Mouse (Mus musculus) kidney, embryonic 14.5 days (tissue): Measurements from ENCODE around the gene Usp31. TPM values are rescaled to one million over a fixed set of nuclear protein-coding genes. Genes with fewer than 3 reads are reported as not detected.

Experiments used
- ATAC-seq: fragments of 200-750 bp; cut with Nextera tagmentation; 2 replicates; pipeline ENCODE4 v1.8.0; 2017; ENCODE audit warnings: moderate number of reproducible peaks, mild to moderate bottlenecking, moderate TSS enrichment, moderate library complexity; ENCODE audit not compliant: low FRiP score, low TSS enrichment
- H3K27ac ChIP-seq: fragments of 300-500 bp; sonication (generic); 2 replicates; pipeline ENCODE4 v1.5.1; 2014; ENCODE audit warnings: low read depth, mild to moderate bottlenecking, low read length, moderate library complexity, mixed read lengths
- H3K27me3 ChIP-seq: fragments of 300-500 bp; sonication (generic); 2 replicates; pipeline ENCODE4 v1.6.1; 2014; ENCODE audit warnings: mild to moderate bottlenecking, low read length; ENCODE audit not compliant: control insufficient read depth, insufficient read depth
- H3K36me3 ChIP-seq: fragments of 300-500 bp; sonication (generic); 2 replicates; pipeline ENCODE4 v1.6.1; 2014; ENCODE audit warnings: low read length, mixed read lengths; ENCODE audit not compliant: control insufficient read depth, insufficient read depth
- H3K4me1 ChIP-seq: fragments of 300-500 bp; sonication (generic); 2 replicates; pipeline ENCODE4 v1.6.1; 2014; ENCODE audit warnings: low read length, mixed read lengths; ENCODE audit not compliant: control insufficient read depth, insufficient read depth
- H3K4me2 ChIP-seq: fragments of 300-500 bp; sonication (generic); replicated peaks from 2 replicates; pipeline ENCODE4 v1.6.1; 2014; ENCODE audit warnings: low read depth, mild to moderate bottlenecking, low read length
- H3K4me3 ChIP-seq: fragments of 300-500 bp; sonication (generic); 2 replicates; pipeline ENCODE4 v1.5.1; 2014; ENCODE audit warnings: mild to moderate bottlenecking, low read length
- H3K9ac ChIP-seq: fragments of 300-500 bp; sonication (generic); 2 replicates; pipeline ENCODE4 v1.6.1; 2014; ENCODE audit warnings: low read depth, mild to moderate bottlenecking, low read length, moderate library complexity
- H3K9me3 ChIP-seq: fragments of 300-500 bp; sonication (generic); 2 replicates; pipeline ENCODE4 v1.6.1; 2016; ENCODE audit warnings: low read length; ENCODE audit not compliant: control insufficient read depth
- WGBS: fragments of 180-500 bp; shearing (Covaris S2); extraction: QIAGEN DNeasy Blood & Tissue Kit; methylation state at CpG from one replicate; pipeline ENCODE4 v1.1.7; 2014; 5-methylcytosine and 5-hydroxymethylcytosine counted together
- polyA plus RNA-seq: library from polyadenylated mRNA; unstranded; fragments of >200 nt; fragmentation: Nextera tagmentation; extraction: Ambion mirVana; gene quantifications from 2 replicates; pipeline ENCODE4 v1.2.1, GENCODE M21; 2014

Gene Usp31
- polyA plus RNA-seq, 1 experiment from 2014 or later: 3.7 TPM

GRCm38 (mm10) chr7:121640998-121641762 is 65.9 kb downstream of the Usp31 start:
- H3K4me1 ChIP-seq: no peaks in the 10 kb centered on the region
- 57% methylated on average over 12 of the region's 12 CpGs for WGBS
- no peak overlapping the region for H3K4me3 ChIP-seq
- H3K27me3 ChIP-seq: no peaks in the 10 kb centered on the region
- H3K27ac ChIP-seq: no peak overlapping the region
- H3K36me3 ChIP-seq: no peaks in the 10 kb centered on the region
- no peak overlapping the region for H3K4me2 ChIP-seq
- no peak for ATAC-seq
- H3K9me3 ChIP-seq: no peaks in the 10 kb centered on the region
- H3K9ac ChIP-seq: no peak overlapping the region

GRCm38 (mm10) chr7:121636732-121637131 is 70.3 kb downstream of the Usp31 start:
- Histone ChIP-seq H3K4me2 (no peak overlapping the region), H3K27me3 (no peaks in the 10 kb centered on the region), H3K9ac (no peak overlapping the region), H3K36me3 (no peaks in the 10 kb centered on the region), H3K27ac (no peak overlapping the region), H3K9me3 (no peaks in the 10 kb centered on the region), H3K4me3 (no peak overlapping the region), H3K4me1 (no peaks in the 10 kb centered on the region)
- 83% methylated on average over 5 of the region's 5 CpGs for WGBS
- 0 out of 2 replicates have a peak, but pooled peaks have one; percentile 32 for ATAC-seq

- Histone ChIP-seq H3K27me3 (no peaks in the 10 kb centered on the region), H3K9me3 (no peaks in the 10 kb centered on the region), H3K4me2 (no peak overlapping the region), H3K4me1 (no peaks in the 10 kb centered on the region), H3K36me3 (no peaks in the 10 kb centered on the region), H3K4me3 (no peak overlapping the region), H3K27ac (no peak overlapping the region), H3K9ac (no peak overlapping the region)
- 66% methylated on average over 3 of the region's 3 CpGs for WGBS
- no peak for ATAC-seq
Observed at GRCm38 (mm10) chr7:121634236-121634635, 72.8 kb downstream of the Usp31 start.

- no peaks in the 10 kb centered on the region for H3K27me3 ChIP-seq
- no peak overlapping the region for H3K4me2 ChIP-seq
- no peaks in the 10 kb centered on the region for H3K4me1 ChIP-seq
- no peak overlapping the region for H3K27ac ChIP-seq
- H3K9me3 ChIP-seq: no peaks in the 10 kb centered on the region
- no peak overlapping the region for H3K9ac ChIP-seq
- no peak overlapping the region for H3K4me3 ChIP-seq
- WGBS: 35% methylated on average over 9 of the region's 9 CpGs
- no peak for ATAC-seq
- no peaks in the 10 kb centered on the region for H3K36me3 ChIP-seq
Observed at GRCm38 (mm10) chr7:121622835-121623420, 84.1 kb downstream of the Usp31 start.

GRCm38 (mm10) chr7:121622433-121622832 is 84.6 kb downstream of the Usp31 start:
- no peaks in the 10 kb centered on the region for H3K9me3 ChIP-seq
- H3K36me3 ChIP-seq: no peaks in the 10 kb centered on the region
- no peak overlapping the region for H3K27ac ChIP-seq
- WGBS: 66% methylated on average over 6 of the region's 6 CpGs
- no peak overlapping the region for H3K4me2 ChIP-seq
- no peak overlapping the region for H3K4me3 ChIP-seq
- ATAC-seq: no peak
- no peaks in the 10 kb centered on the region for H3K4me1 ChIP-seq
- no peaks in the 10 kb centered on the region for H3K27me3 ChIP-seq
- H3K9ac ChIP-seq: no peak overlapping the region

GRCm38 (mm10) chr7:121601697-121602096 is 105.4 kb downstream of the Usp31 start:
- Histone ChIP-seq H3K27ac (no peak overlapping the region), H3K4me1 (no peaks in the 10 kb centered on the region), H3K9ac (no peak overlapping the region), H3K4me3 (no peak overlapping the region), H3K27me3 (no peaks in the 10 kb centered on the region), H3K36me3 (no peaks in the 10 kb centered on the region), H3K9me3 (no peaks in the 10 kb centered on the region), H3K4me2 (no peak overlapping the region)
- ATAC-seq: no peak
- WGBS: 24% methylated on average over 4 of the region's 4 CpGs

GRCm38 (mm10) chr7:121596401-121596800 is 110.7 kb downstream of the Usp31 start:
- H3K36me3 ChIP-seq: no peaks in the 10 kb centered on the region
- ATAC-seq: no peak
- H3K4me3 ChIP-seq: no peak overlapping the region
- no peak overlapping the region for H3K4me2 ChIP-seq
- H3K9me3 ChIP-seq: no peaks in the 10 kb centered on the region
- no peaks in the 10 kb centered on the region for H3K4me1 ChIP-seq
- WGBS: 52% methylated on average over 3 of the region's 3 CpGs
- no peak overlapping the region for H3K27ac ChIP-seq
- no peak overlapping the region for H3K9ac ChIP-seq
- H3K27me3 ChIP-seq: no peaks in the 10 kb centered on the region

- no peak for ATAC-seq
- no peaks in the 10 kb centered on the region for H3K4me1 ChIP-seq
- 80% methylated on average over 4 of the region's 4 CpGs for WGBS
Observed at GRCm38 (mm10) chr7:121595496-121595895, 111.6 kb downstream of the Usp31 start.

GRCm38 (mm10) chr7:121595085-121595484 is 112.0 kb downstream of the Usp31 start:
- Histone ChIP-seq H3K27ac (no peak overlapping the region), H3K4me3 (no peak overlapping the region), H3K36me3 (no peaks in the 10 kb centered on the region), H3K4me2 (no peak overlapping the region), H3K27me3 (no peaks in the 10 kb centered on the region), H3K4me1 (no peaks in the 10 kb centered on the region), H3K9ac (no peak overlapping the region), H3K9me3 (no peaks in the 10 kb centered on the region)
- 85% methylated on average over 5 of the region's 5 CpGs for WGBS
- ATAC-seq: no peak

More at GRCm38 (mm10) chr7:121595496-121595895, 111.6 kb downstream of the Usp31 start:
- no peaks in the 10 kb centered on the region for H3K9me3 ChIP-seq
- no peaks in the 10 kb centered on the region for H3K36me3 ChIP-seq
- H3K27ac ChIP-seq: no peak overlapping the region
- H3K4me3 ChIP-seq: no peak overlapping the region
- no peak overlapping the region for H3K4me2 ChIP-seq
- H3K27me3 ChIP-seq: no peaks in the 10 kb centered on the region
- H3K9ac ChIP-seq: no peak overlapping the region
